Mouse (Mus musculus) hindbrain, embryonic 12.5 days (tissue): ENCODE measurements around the gene Ctnna3. TPM values are rescaled to one million over a fixed set of nuclear protein-coding genes. Genes with fewer than 3 reads are reported as not detected.

Experiments used
- ATAC-seq: fragments of 200-750 bp; cut with Nextera tagmentation; 2 replicates; pipeline ENCODE4 v1.8.0; 2017; ENCODE audit warnings: moderate TSS enrichment; ENCODE audit not compliant: low FRiP score
- H3K27ac ChIP-seq: fragments of 300-500 bp; sonication (generic); 2 replicates; pipeline ENCODE4 v1.5.1; 2016; ENCODE audit warnings: mild to moderate bottlenecking
- H3K27me3 ChIP-seq: fragments of 300-500 bp; sonication (generic); 2 replicates; pipeline ENCODE4 v1.6.1; 2016; ENCODE audit warnings: mild to moderate bottlenecking
- H3K36me3 ChIP-seq: fragments of 300-500 bp; sonication (generic); 2 replicates; pipeline ENCODE4 v1.6.1; 2016; ENCODE audit warnings: mild to moderate bottlenecking
- H3K4me1 ChIP-seq: fragments of 300-500 bp; sonication (generic); 2 replicates; pipeline ENCODE4 v1.6.1; 2016
- H3K4me2 ChIP-seq: fragments of 300-500 bp; sonication (generic); replicated peaks from 2 replicates; pipeline ENCODE4 v1.6.1; 2016; ENCODE audit warnings: mild to moderate bottlenecking
- H3K4me3 ChIP-seq: fragments of 300-500 bp; sonication (generic); 2 replicates; pipeline ENCODE4 v1.5.1; 2016; ENCODE audit warnings: mild to moderate bottlenecking
- H3K9ac ChIP-seq: fragments of 300-500 bp; sonication (generic); 2 replicates; pipeline ENCODE4 v1.6.1; 2016; ENCODE audit warnings: mild to moderate bottlenecking, moderate library complexity
- H3K9me3 ChIP-seq: fragments of 300-500 bp; sonication (generic); replicated peaks from 2 replicates; pipeline ENCODE4 v1.6.1; 2016; ENCODE audit warnings: mild to moderate bottlenecking
- WGBS: fragments of 180-500 bp; shearing (Covaris S2); methylation state at CpG from one replicate; pipeline ENCODE4 v1.1.7; 2016; 5-methylcytosine and 5-hydroxymethylcytosine counted together
- polyA plus RNA-seq: library from polyadenylated mRNA; unstranded; fragments of >200 nt; fragmentation: Nextera tagmentation; extraction: Ambion mirVana; gene quantifications from 2 replicates; pipeline ENCODE4 v1.2.1, GENCODE M21; 2016

The Ctnna3 gene
- polyA plus RNA-seq, 1 experiment from 2014 or later, result 0.22 TPM

GRCm38 (mm10) chr10:63653571-63653970 lies 223.7 kb downstream of the Ctnna3 start:
- no peak overlapping the region for H3K27ac ChIP-seq
- ATAC-seq, result no peak
- no peaks in the 10 kb centered on the region for H3K4me1 ChIP-seq
- WGBS, result 93% methylated on average over 3 of the region's 3 CpGs
- no peak overlapping the region for H3K4me2 ChIP-seq
- H3K27me3 ChIP-seq, result no peaks in the 10 kb centered on the region
- H3K36me3 ChIP-seq, result no peaks in the 10 kb centered on the region
- no peak overlapping the region for H3K9ac ChIP-seq
- no peak overlapping the region for H3K4me3 ChIP-seq
- no peaks in the 10 kb centered on the region for H3K9me3 ChIP-seq

GRCm38 (mm10) chr10:63654560-63654959 lies 224.7 kb downstream of the Ctnna3 start:
- H3K4me1 ChIP-seq, result no peaks in the 10 kb centered on the region
- H3K27ac ChIP-seq, result no peak overlapping the region
- no peak overlapping the region for H3K4me3 ChIP-seq
- H3K27me3 ChIP-seq, result no peaks in the 10 kb centered on the region
- no peaks in the 10 kb centered on the region for H3K9me3 ChIP-seq
- no peak overlapping the region for H3K4me2 ChIP-seq
- H3K9ac ChIP-seq, result no peak overlapping the region
- no peak for ATAC-seq
- 90% methylated on average over 5 of the region's 5 CpGs for WGBS
- no peaks in the 10 kb centered on the region for H3K36me3 ChIP-seq

DNA sequence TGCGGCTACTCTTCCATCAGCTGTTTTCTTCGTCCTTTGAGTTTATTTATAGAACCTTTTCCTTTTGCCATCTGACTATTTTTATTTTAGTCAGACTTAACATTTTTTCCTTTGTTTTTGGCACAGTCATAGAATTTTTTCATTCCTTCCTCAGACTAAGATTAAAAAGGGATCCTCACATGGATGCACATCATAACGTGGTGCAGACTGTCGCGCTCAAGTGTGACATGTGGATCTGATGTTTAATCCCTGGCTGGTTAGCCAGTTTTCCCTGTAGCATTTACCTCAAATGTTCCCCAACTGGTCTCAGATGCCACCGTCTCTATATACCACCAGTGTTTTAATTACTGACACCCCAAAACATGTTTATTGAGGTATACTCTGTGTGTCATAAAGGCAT lies 246.4 kb downstream of the Ctnna3 start:
- H3K9me3 ChIP-seq, result no peaks in the 10 kb centered on the region
- H3K4me1 ChIP-seq, result no peaks in the 10 kb centered on the region
- no peak overlapping the region for H3K27ac ChIP-seq
- no peak for ATAC-seq
- H3K4me3 ChIP-seq, result no peak overlapping the region
- H3K36me3 ChIP-seq, result no peaks in the 10 kb centered on the region
- H3K4me2 ChIP-seq, result no peak overlapping the region
- no peak overlapping the region for H3K9ac ChIP-seq
- WGBS, result 92% methylated on average over 6 of the region's 6 CpGs
- H3K27me3 ChIP-seq, result no peaks in the 10 kb centered on the region

DNA sequence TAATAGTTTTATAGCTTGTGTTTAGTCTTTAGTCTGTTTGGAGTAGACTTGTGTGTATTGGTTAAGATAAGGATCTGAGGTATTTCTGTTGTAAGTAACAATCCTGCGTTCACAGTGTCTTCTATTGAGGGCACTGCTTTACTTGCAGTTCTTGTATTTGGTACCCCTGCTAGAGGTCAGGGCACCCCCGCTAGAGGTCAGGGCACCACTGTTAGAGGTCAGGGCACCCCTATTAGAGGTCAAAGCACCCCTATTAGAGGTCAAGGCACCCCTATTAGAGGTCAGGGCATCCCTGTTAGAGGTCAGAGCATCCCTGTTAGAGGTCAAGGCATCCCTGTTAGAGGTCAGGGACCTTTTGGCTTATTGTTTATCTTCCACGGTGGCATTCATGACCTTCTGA lies 259.3 kb downstream of the Ctnna3 start:
- no peaks in the 10 kb centered on the region for H3K36me3 ChIP-seq
- no peaks in the 10 kb centered on the region for H3K27me3 ChIP-seq
- H3K4me3 ChIP-seq, result no peak overlapping the region
- H3K9ac ChIP-seq, result no peak overlapping the region
- no peak overlapping the region for H3K27ac ChIP-seq
- H3K4me2 ChIP-seq, result no peak overlapping the region
- no peaks in the 10 kb centered on the region for H3K9me3 ChIP-seq
- no peaks in the 10 kb centered on the region for H3K4me1 ChIP-seq
- WGBS, result 21% methylated on average over 3 of the region's 3 CpGs
- ATAC-seq, result no peak

DNA sequence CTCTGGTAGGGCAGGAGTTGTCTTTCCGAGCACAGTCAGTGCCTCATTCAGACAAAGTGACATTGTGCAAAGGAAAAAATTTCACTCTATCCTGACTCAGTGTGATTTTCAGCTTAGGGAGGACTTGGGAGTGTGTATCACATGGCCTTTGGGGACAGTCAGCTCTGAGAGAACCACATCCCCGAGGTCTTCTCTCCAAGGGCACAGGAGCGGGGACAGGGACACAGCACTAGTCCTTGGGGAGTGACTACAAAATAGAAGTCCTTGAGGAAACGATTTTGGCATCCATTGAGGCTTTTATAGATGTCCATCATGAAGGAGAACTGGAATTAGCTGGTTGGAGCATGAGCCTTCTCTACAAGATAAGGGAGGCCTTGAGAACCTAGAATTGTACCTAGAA lies 259.8 kb downstream of the Ctnna3 start:
- Histone ChIP-seq H3K27ac (no peak overlapping the region), H3K4me2 (no peak overlapping the region), H3K27me3 (no peaks in the 10 kb centered on the region), H3K9me3 (no peaks in the 10 kb centered on the region), H3K36me3 (no peaks in the 10 kb centered on the region), H3K4me1 (no peaks in the 10 kb centered on the region), H3K4me3 (no peak overlapping the region), H3K9ac (no peak overlapping the region)
- WGBS, result 32% methylated on average over 4 of the region's 4 CpGs
- ATAC-seq, result no peak

- ATAC-seq, result no peak
- H3K9me3 ChIP-seq, result no peaks in the 10 kb centered on the region
- H3K4me2 ChIP-seq, result no peak overlapping the region
- H3K9ac ChIP-seq, result no peak overlapping the region
- 53% methylated on average over 3 of the region's 3 CpGs for WGBS
- no peaks in the 10 kb centered on the region for H3K27me3 ChIP-seq
- H3K4me3 ChIP-seq, result no peak overlapping the region
- no peaks in the 10 kb centered on the region for H3K4me1 ChIP-seq
- no peaks in the 10 kb centered on the region for H3K36me3 ChIP-seq
- no peak overlapping the region for H3K27ac ChIP-seq
Measured at GRCm38 (mm10) chr10:63692039-63692438, 262.1 kb downstream of the Ctnna3 start.

GRCm38 (mm10) chr10:63710211-63710610 lies 280.3 kb downstream of the Ctnna3 start:
- no peak overlapping the region for H3K9ac ChIP-seq
- no peak for ATAC-seq
- H3K9me3 ChIP-seq, result no peaks in the 10 kb centered on the region
- H3K4me2 ChIP-seq, result no peak overlapping the region
- WGBS, result 74% methylated on average over 6 of the region's 6 CpGs
- no peaks in the 10 kb centered on the region for H3K4me1 ChIP-seq
- no peaks in the 10 kb centered on the region for H3K36me3 ChIP-seq
- H3K27me3 ChIP-seq, result no peaks in the 10 kb centered on the region
- no peak overlapping the region for H3K4me3 ChIP-seq
- no peak overlapping the region for H3K27ac ChIP-seq

DNA sequence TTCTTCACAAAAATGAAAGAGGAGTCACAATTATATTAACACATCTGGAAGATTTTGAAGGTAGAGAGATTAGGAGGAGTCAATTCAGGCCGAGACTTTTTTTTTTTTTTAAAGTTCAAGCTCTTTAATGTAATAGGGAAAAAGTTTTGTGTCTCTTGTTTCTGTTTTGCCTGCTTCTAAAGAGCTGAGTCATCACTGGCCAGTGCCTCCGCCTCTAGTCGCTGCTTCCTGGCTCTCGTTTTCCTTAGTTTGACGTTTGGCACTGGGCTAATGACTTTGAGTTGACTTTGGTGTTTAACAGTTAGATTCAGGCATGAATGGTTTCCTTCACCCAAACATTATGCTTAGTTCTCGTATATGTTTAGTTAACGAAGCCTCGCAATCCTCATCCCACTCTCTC lies 282.6 kb downstream of the Ctnna3 start:
- H3K4me2 ChIP-seq, result no peak overlapping the region
- no peaks in the 10 kb centered on the region for H3K4me1 ChIP-seq
- no peak overlapping the region for H3K9ac ChIP-seq
- H3K27me3 ChIP-seq, result no peaks in the 10 kb centered on the region
- ATAC-seq, result no peak
- WGBS, result 78% methylated on average over 8 of the region's 8 CpGs
- no peaks in the 10 kb centered on the region for H3K9me3 ChIP-seq
- no peak overlapping the region for H3K27ac ChIP-seq
- no peaks in the 10 kb centered on the region for H3K36me3 ChIP-seq
- no peak overlapping the region for H3K4me3 ChIP-seq

DNA sequence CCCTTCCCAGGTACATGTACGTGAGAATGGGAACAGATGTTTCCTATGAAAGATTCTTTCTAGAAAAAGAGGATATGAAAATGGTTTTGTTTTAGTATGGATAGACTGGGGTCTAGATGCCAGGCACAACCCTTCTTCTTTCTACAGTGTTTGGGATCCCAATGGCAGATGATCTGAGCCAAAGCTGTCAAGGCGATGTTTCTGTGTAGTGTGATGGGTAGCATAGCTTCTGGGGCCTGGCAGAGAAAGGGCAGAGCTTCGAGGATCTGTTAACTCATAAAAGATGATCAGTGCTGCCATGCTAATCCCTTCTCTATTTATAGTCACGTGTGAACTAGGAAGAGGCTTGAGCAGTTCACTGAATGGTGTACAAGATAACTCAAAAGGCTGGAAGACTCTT lies 284.3 kb downstream of the Ctnna3 start:
- no peak overlapping the region for H3K9ac ChIP-seq
- H3K4me2 ChIP-seq, result no peak overlapping the region
- H3K36me3 ChIP-seq, result no peaks in the 10 kb centered on the region
- no peak overlapping the region for H3K27ac ChIP-seq
- no peaks in the 10 kb centered on the region for H3K4me1 ChIP-seq
- H3K4me3 ChIP-seq, result no peak overlapping the region
- H3K9me3 ChIP-seq, result no peaks in the 10 kb centered on the region
- WGBS, result 87% methylated on average over 4 of the region's 4 CpGs
- ATAC-seq, result no peak
- no peaks in the 10 kb centered on the region for H3K27me3 ChIP-seq

- Histone ChIP-seq H3K4me2 (no peak overlapping the region), H3K36me3 (no peaks in the 10 kb centered on the region), H3K9me3 (no peaks in the 10 kb centered on the region), H3K27ac (no peak overlapping the region), H3K27me3 (no peaks in the 10 kb centered on the region), H3K9ac (no peak overlapping the region), H3K4me3 (no peak overlapping the region), H3K4me1 (no peaks in the 10 kb centered on the region)
- 91% methylated on average over 10 of the region's 10 CpGs for WGBS
- ATAC-seq, result no peak
Measured at GRCm38 (mm10) chr10:63768871-63769270, 339.0 kb downstream of the Ctnna3 start.

DNA sequence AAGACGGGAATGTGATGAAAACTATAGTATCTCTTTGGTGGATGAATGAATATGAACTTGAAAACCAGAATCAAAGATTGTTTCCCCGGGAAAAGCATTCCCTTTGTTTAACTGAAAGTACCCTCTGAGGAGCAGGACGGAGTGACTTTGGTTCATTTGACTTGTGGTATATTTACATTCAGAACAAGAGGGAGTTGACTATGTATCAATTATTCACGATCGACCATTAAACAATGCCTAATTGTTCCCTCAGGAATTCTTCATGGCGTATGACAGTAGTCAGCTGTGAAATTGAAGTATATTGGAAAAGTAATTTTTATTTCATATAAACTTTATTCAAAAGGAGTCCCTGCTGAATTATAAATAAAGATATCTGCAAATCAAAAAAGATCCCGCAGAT lies 341.8 kb downstream of the Ctnna3 start:
- no peak overlapping the region for H3K4me2 ChIP-seq

DNA sequence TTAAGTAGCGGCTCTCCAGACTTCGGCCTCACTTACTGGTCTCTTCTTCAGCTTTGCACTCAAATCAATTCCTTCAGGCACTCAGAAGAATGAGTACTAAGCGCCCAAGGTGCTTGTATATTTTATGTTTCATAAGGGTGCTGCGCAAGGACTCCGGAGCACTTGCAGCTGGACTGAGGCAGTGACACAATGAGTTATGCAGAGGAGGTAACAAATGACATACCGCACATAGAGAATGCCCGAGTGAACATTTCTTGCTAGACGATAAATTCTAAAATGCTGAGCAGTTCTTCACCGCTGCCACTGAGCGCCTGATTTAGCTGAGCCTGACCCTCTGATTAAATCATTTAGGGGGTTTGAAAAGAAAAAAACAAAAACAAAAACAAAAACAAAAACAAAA lies 342.2 kb downstream of the Ctnna3 start:
- Histone ChIP-seq H3K4me3 (no peak overlapping the region), H3K4me2 (no peak overlapping the region), H3K9me3 (no peaks in the 10 kb centered on the region), H3K27me3 (no peaks in the 10 kb centered on the region), H3K9ac (no peak overlapping the region), H3K36me3 (no peaks in the 10 kb centered on the region), H3K4me1 (no peaks in the 10 kb centered on the region), H3K27ac (no peak overlapping the region)
- no peak for ATAC-seq
- WGBS, result 84% methylated on average over 10 of the region's 10 CpGs

More for the DNA sequence above, 341.8 kb downstream of the Ctnna3 start:
- H3K36me3 ChIP-seq, result no peaks in the 10 kb centered on the region
- H3K4me1 ChIP-seq, result no peaks in the 10 kb centered on the region
- no peak overlapping the region for H3K9ac ChIP-seq
- 60% methylated on average over 7 of the region's 7 CpGs for WGBS
- H3K27me3 ChIP-seq, result no peaks in the 10 kb centered on the region
- no peak for ATAC-seq
- H3K4me3 ChIP-seq, result no peak overlapping the region
- no peaks in the 10 kb centered on the region for H3K9me3 ChIP-seq
- no peak overlapping the region for H3K27ac ChIP-seq

GRCm38 (mm10) chr10:63781948-63782347 lies 352.1 kb downstream of the Ctnna3 start:
- Histone ChIP-seq H3K9me3 (no peaks in the 10 kb centered on the region), H3K9ac (no peak overlapping the region), H3K4me2 (no peak overlapping the region), H3K4me3 (no peak overlapping the region), H3K4me1 (no peaks in the 10 kb centered on the region), H3K36me3 (no peaks in the 10 kb centered on the region), H3K27ac (no peak overlapping the region), H3K27me3 (no peaks in the 10 kb centered on the region)
- 49% methylated on average over 6 of the region's 6 CpGs for WGBS
- 0 out of 2 replicates have a peak, but pooled peaks have one; percentile 35 for ATAC-seq
